Comparison of ENCODE assay signal across 17 mouse cellular contexts in the genomic region with DNA sequence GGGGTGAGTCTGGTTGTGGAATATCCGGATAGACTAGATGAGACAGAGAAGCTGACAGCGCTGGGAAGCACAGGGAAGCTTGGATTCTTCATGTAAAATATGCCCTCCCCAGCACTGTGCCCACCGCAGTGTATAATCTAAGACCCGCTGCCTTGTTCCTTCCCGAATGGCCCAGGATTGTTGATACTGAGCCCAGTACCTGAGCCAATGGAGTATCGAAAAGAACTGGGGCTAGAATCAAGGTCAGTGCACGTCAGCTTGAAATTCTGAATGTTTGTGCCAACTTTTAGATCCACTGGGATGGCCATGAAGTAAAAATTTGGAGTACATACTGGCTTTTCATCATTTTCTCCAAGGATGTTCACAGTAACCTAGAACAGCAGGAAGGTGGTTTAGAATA. TPM values are rescaled to one million over a fixed set of nuclear protein-coding genes. Genes with fewer than 3 reads are reported as not detected.
A peak's percentile ranks its signal among the peaks of the same experiment; 100 is the strongest.
DNase-seq lines count a peak whose midpoint lies in the region; ATAC-seq and TF ChIP-seq lines count a peak whose summit lies in the region.
"Had no signal": no experiment of that assay in that cellular context is flagged by ENCODE, and none has a peak within 500 bp of the region (broad histone marks: within the 10 kb centered on the region; RNA-seq: fewer than 3 reads in every experiment).

No protein-coding gene starts in this region.

- H3K9me3 ChIP-seq in midbrain, embryonic 11.5 days (ENCODE audit: control insufficient read depth, low read length) = no peaks in the 10 kb centered on the region
- no peaks in the 10 kb centered on the region for H3K9me3 ChIP-seq in midbrain, embryonic 10.5 days (replicated peaks)
- no peaks in the 10 kb centered on the region for H3K9me3 ChIP-seq in forebrain, embryonic 15.5 days
- no peaks in the 10 kb centered on the region for H3K9me3 ChIP-seq in midbrain, postnatal 0 days (ENCODE audit: low read length)
- H3K9me3 ChIP-seq: limb, embryonic 13.5 days had no signal

- H3K9ac ChIP-seq in midbrain, embryonic 11.5 days (ENCODE audit: low read length) = no peak overlapping the region
- H3K9ac ChIP-seq in forebrain, embryonic 15.5 days (replicated peaks) = no peak overlapping the region
- no peak overlapping the region for H3K9ac ChIP-seq in midbrain, postnatal 0 days (replicated peaks; ENCODE audit: low read length, poor library complexity, severe bottlenecking)
- H3K9ac ChIP-seq: limb, embryonic 13.5 days had no signal

- TF ChIP-seq CTCF in midbrain, postnatal 0 days (IDR thresholded peaks at IDR 0.05) = no peak

- H3K36me3 ChIP-seq in midbrain, embryonic 11.5 days (ENCODE audit: control insufficient read depth, insufficient read depth, low read length) = no peaks in the 10 kb centered on the region
- no peaks in the 10 kb centered on the region for H3K36me3 ChIP-seq in midbrain, embryonic 10.5 days
- H3K36me3 ChIP-seq in forebrain, embryonic 15.5 days = no peaks in the 10 kb centered on the region
- no peaks in the 10 kb centered on the region for H3K36me3 ChIP-seq in midbrain, postnatal 0 days (ENCODE audit: insufficient read depth, low read length)
- H3K36me3 ChIP-seq: limb, embryonic 13.5 days had no signal

- ATAC-seq in frontal cortex, adult (ENCODE audit: low TSS enrichment) = peak; percentile 44
- ATAC-seq in midbrain, embryonic 11.5 days (ENCODE audit: low FRiP score) = peak; percentile 33; the same call in 1 of the 2 replicates
- ATAC-seq in forebrain, embryonic 15.5 days (replicated peaks) = peak; percentile 37
- ATAC-seq in midbrain, postnatal 0 days (ENCODE audit: low FRiP score) = 0 out of 2 replicates have a peak, but pooled peaks have one; percentile 29

- H3K27ac ChIP-seq in midbrain, embryonic 11.5 days (ENCODE audit: low read depth, low read length) = no peak overlapping the region
- H3K27ac ChIP-seq in midbrain, embryonic 10.5 days (replicated peaks) = no peak overlapping the region
- 0 out of 2 replicates have a peak overlapping the region, but pooled peaks have one; percentile 60 for H3K27ac ChIP-seq in forebrain, embryonic 15.5 days (replicated peaks)
- 0 out of 2 replicates have a peak overlapping the region, but pooled peaks have one; percentile 47 for H3K27ac ChIP-seq in midbrain, postnatal 0 days (ENCODE audit: low read depth, low read length)
- H3K27ac ChIP-seq: heart, adult 2 months; limb, embryonic 13.5 days had no signal

- no peak overlapping the region for H3K4me3 ChIP-seq in midbrain, embryonic 11.5 days (ENCODE audit: low read depth, low read length)
- no peak overlapping the region for H3K4me3 ChIP-seq in midbrain, embryonic 10.5 days
- no peak overlapping the region for H3K4me3 ChIP-seq in forebrain, embryonic 15.5 days
- no peak overlapping the region for H3K4me3 ChIP-seq in midbrain, postnatal 0 days (ENCODE audit: low read depth, low read length)
- H3K4me3 ChIP-seq: limb, embryonic 13.5 days; megakaryocyte, embryonic 14.5 days had no signal

- 81% methylated on average over 7 of the region's 7 CpGs for WGBS in midbrain, embryonic 11.5 days
- WGBS in midbrain, embryonic 10.5 days = 83% methylated on average over 7 of the region's 7 CpGs
- 51% methylated on average over 7 of the region's 7 CpGs for WGBS in forebrain, embryonic 15.5 days
- 62% methylated on average over 7 of the region's 7 CpGs for WGBS in midbrain, postnatal 0 days

- H3K27me3 ChIP-seq in midbrain, embryonic 11.5 days (ENCODE audit: control insufficient read depth, insufficient read depth, low read length) = no peaks in the 10 kb centered on the region
- H3K27me3 ChIP-seq in midbrain, embryonic 10.5 days (ENCODE audit: low read depth, poor library complexity, severe bottlenecking) = no peaks in the 10 kb centered on the region; the same call in none of the 2 replicates
- 0 out of 2 replicates have a peak, but pooled peaks cover 2% of the 10 kb centered on the region for H3K27me3 ChIP-seq in forebrain, embryonic 15.5 days
- H3K27me3 ChIP-seq in midbrain, postnatal 0 days (ENCODE audit: insufficient read depth, low read length) = peaks cover 4% of the 10 kb centered on the region; the same call in 1 of the 2 replicates

- H3K4me1 ChIP-seq in midbrain, embryonic 11.5 days (ENCODE audit: control insufficient read depth, insufficient read depth, low read length) = peaks cover 5% of the 10 kb centered on the region
- H3K4me1 ChIP-seq in midbrain, embryonic 10.5 days = peaks cover 13% of the 10 kb centered on the region
- H3K4me1 ChIP-seq in forebrain, embryonic 15.5 days = peaks cover 26% of the 10 kb centered on the region
- H3K4me1 ChIP-seq in midbrain, postnatal 0 days (ENCODE audit: insufficient read depth, low read length) = peaks cover 11% of the 10 kb centered on the region

- H3K4me2 ChIP-seq in midbrain, embryonic 11.5 days = no peak overlapping the region
- peak overlapping the region; percentile 7; the same call in 1 of the 2 replicates for H3K4me2 ChIP-seq in forebrain, embryonic 15.5 days (replicated peaks)
- no peak overlapping the region for H3K4me2 ChIP-seq in midbrain, postnatal 0 days (ENCODE audit: low read depth, low read length, poor library complexity, severe bottlenecking)

- DNase-seq in frontal cortex, postnatal 25 days (ENCODE audit: low spot score in 2 of 2) = no peak
- DNase-seq in midbrain, embryonic 11.5 days (ENCODE audit: low spot score, missing footprints) = no peak
- no peak for DNase-seq in midbrain, embryonic 10.5 days (ENCODE audit: low spot score)
- no peak for DNase-seq in midbrain, postnatal 0 days (ENCODE audit: low spot score)
- DNase-seq in cerebellum, postnatal 25 days = no peak
- DNase-seq in thymus, postnatal 14 days = no peak
- DNase-seq: cerebellum, adult 8-10 months; gastrocnemius, postnatal 10 days; heart, adult 2 months; kidney, adult 2 months; lung, postnatal 10 days; thymus, postnatal 36 days had no signal

RNA-seq across cellular contexts. Expression of gene Cdhr3, which starts 46.2 kb away (rescaled TPM):
- polyA plus RNA-seq in midbrain, embryonic 11.5 days (2014; fragmentation: Nextera tagmentation; extraction: Ambion mirVana) = not detected in 2 replicates
- polyA plus RNA-seq in midbrain, embryonic 10.5 days (2016; fragmentation: Nextera tagmentation; extraction: Ambion mirVana) = not detected in 2 replicates
- 0.20 and 0.29 TPM in 2 replicates for polyA plus RNA-seq in forebrain, embryonic 15.5 days (2015; fragmentation: Nextera tagmentation; extraction: Ambion mirVana)
- total RNA-seq in midbrain, postnatal 0 days (2014; rRNA removed) = 0.42 and 0.55 TPM in 2 replicates
- 0.72 and 1.0 TPM in 2 replicates for polyA plus RNA-seq in midbrain, postnatal 0 days (2015; fragmentation: Nextera tagmentation; extraction: Ambion mirVana)
- polyA plus RNA-seq: kidney, adult 2 months; liver, embryonic 16.5 days had no signal

Comparison
In these comparisons a context has a peak if more than half of its experiments do, and no peak if none do; other contexts are left out.
1. H3K27ac ChIP-seq: peak in forebrain, embryonic 15.5 days (single experiment) and midbrain, postnatal 0 days (single experiment); none in midbrain, embryonic 11.5 days (single experiment) and midbrain, embryonic 10.5 days (single experiment).
2. Peak in every context shown above with its lines, with median percentiles within 50 percentile points of each other: ATAC-seq.